Mouse (Mus musculus): Measurements from ENCODE around the gene Fcrl1.

Gene Fcrl1

DNA sequence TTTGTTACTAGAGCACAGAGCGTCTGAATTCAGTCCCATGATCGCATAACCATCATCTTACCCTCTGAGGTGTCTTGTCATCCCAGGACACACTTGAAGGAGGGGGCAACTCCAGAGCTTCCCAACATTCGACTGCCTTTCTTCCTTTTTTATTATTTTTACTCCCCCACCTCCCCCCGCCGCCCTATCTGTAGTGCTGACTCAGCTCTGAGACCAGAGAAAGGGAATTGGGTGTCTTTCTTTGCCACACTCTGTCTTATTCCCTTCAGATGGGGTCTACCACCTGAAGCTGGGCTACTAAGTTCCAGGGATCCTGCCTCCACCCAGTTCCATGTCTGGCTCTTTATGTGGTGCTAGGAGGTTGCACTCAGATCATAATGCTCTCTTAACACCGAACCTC is 34.4 kb downstream of the Fcrl1 start:
- DNase-seq (ENCODE audit: inconsistent ontology term): no peak

DNA sequence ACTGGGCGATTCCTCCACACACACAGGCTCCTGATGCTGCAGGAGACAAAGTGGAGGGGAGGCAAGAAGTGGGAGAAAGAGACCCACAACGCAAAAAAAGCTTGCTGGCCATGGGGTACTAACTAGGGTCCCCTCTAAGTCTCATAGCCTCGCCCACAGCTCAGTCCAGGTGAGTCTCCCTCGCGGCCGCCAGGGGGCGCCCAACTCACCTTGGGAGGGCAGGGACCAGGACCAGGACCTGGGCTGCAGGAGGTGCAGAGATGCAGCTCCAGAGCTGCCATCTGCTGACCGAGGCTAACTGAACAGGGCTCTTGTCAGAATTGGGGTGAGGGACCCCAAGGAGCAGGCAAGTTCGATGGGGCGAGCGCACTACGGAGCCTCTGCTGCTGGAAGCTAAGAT is 35.0 kb downstream of the Fcrl1 start:
- DNase-seq (ENCODE audit: inconsistent ontology term): peak; percentile 52

DNA sequence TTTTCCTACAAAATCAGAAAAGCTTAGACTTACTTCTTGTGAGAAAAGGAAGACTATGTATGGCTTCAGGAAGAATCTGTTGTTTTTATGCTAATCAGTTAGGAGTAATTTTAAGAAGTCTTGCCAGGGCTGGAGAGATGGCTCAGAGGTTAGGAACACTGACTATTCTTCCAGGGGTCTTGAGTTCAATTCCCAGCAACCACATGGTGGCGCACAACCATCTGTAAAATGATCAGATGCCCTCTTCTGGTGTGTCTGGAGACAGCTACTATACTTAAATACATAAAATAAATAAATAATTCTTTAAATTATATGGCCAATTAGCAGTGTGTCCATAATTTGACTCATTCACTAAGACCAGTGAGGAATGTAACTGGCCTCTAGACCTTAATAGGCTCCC is 44.5 kb downstream of the Fcrl1 start:
- DNase-seq (ENCODE audit: inconsistent ontology term): no peak

DNA sequence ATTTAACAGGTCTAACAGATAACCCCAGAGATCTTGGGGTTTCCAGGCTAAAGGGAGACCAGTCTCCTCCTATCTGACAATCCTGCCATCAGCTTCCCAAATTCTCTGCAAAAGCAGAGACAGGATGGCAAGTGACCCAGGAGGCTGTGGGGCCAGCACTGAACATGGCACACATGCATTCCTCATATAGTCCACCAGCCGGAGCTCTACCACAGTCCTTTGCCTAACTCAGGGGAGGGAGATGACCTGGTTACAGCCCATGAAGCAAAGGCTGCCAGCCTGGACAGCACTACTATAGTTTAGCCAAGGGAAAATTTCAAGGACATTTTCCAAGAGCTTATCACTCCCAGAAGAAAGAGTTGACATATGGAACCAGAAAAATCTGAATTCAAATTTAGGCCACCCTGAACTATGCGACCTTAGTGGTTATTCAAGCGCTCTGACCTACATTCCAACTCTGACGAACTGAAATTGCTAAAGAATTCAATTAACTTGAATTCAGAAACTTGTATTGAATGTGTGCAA is 46.3 kb downstream of the Fcrl1 start:
- peak; percentile 82 for DNase-seq (ENCODE audit: inconsistent ontology term)

DNA sequence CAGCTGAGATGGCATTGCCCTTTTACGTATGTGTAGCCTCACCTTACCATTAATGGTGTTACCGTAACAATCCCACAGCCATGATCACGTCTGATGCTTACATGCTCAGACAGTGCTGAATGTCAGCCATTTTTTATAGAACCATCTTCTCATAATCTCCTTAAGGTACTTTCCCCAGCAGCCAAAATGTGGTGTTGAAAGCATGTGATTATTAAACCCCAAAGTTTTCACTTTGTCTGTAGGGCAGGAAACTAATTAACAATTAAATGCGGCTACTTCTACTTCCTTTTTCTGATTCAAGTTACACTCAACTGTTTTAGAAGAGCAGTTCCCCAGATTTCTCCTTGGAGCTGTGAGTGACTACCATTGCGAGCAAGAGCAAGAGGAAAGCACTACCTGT is 59.3 kb downstream of the Fcrl1 start, which contains the start of gene Fcrl5:
Gene Fcrl5, plus strand, starts transcription at position 295 of the 400 bp plus-strand sequence.
- DNase-seq (ENCODE audit: inconsistent ontology term): no peak

DNA sequence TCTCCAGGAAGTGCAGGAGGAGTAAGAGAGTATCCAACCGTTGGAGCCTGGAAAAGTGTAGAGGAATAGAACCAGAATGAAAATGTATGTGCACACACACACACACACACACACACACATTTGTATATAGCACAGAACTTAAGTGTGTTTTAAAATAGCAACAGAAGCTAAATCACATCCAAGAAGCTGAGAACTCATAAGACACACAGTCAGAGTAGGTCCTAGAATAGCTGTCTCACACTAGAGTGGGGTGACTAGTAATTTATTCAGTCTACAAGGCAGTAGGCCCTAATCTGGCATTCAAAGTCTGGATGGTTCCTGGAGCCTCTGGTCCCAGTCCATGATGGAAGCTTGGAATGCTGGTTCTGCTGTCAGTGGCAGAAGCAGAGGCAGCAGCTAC is 64.4 kb downstream of the Fcrl1 start:
- DNase-seq (ENCODE audit: inconsistent ontology term): no peak

DNA sequence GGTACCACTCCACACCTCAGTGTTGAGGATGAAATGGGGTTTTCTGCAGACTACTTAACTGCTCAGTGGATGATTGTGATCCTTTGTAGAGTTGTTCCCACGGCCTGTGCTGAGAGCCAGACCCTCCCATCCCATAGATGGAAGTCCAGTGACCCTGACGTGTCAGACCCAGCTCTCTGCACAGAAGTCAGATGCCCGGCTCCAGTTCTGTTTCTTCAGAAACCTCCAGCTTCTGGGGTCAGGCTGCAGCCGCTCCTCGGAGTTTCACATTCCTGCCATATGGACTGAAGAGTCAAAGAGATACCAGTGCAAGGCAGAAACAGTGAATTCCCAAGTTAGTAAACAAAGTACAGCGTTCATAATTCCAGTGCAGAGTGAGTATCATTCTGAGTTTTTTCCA is 67.8 kb downstream of the Fcrl1 start:
- DNase-seq (ENCODE audit: inconsistent ontology term): no peak

All from Muller cell, postnatal 12 days (primary cell).